Mouse (Mus musculus) bone marrow, adult 2 months (tissue): ENCODE data around the gene Sap30.

ENCODE experiments used
- CTCF ChIP-seq: fragments of 200-500 bp; IDR thresholded peaks from 2 replicates; pipeline ENCODE4 v1.5.1; 2011; ENCODE audit warnings: low read length, control low read depth; ENCODE audit not compliant: control insufficient read depth, insufficient read depth
- POLR2A ChIP-seq: fragments of 200-500 bp; IDR thresholded peaks from 2 replicates; pipeline ENCODE4 v1.6.1; 2011; ENCODE audit warnings: low read depth, mild to moderate bottlenecking, control low read depth, low read length, borderline replicate concordance; ENCODE audit not compliant: control insufficient read depth

DNA sequence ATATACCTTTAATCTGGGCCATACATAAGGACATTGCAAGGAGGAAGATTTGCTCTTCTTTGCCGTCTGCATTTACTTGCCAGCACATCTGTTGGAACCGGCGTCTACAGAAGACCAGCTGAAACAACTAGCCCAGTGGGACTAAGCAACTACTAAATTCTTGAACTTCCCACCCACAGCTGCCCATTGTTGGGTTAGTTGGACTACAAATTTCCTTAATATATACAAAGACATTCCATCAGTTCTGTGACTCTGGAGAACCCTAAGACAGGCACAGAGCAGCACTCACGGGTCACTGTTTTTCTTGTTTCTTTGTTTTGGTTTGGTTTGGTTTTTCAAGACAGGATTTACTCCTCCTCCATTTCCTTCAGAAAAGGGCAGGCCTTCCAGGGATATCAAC lies 7.1 kb downstream of the Sap30 start:
- TF ChIP-seq POLR2A (no peak), CTCF (no peak)
